Mouse (Mus musculus) adrenal gland, postnatal 25 days (tissue): ENCODE measurements around the gene Dmpk. TPM values are rescaled to one million over a fixed set of nuclear protein-coding genes. Genes with fewer than 3 reads are reported as not detected.

ENCODE experiments used
- DNase-seq: peaks from one replicate; pipeline ENCODE4 v3.0.0; 2021; ENCODE audit warnings: mixed read lengths
- total RNA-seq: library from RNA; stranded (reverse); gene quantifications from 2 replicates; pipeline ENCODE4 v1.2.3, GENCODE M21; 2021

Dmpk gene
- total RNA-seq, 1 experiment from 2014 or later, result 106 TPM

DNA sequence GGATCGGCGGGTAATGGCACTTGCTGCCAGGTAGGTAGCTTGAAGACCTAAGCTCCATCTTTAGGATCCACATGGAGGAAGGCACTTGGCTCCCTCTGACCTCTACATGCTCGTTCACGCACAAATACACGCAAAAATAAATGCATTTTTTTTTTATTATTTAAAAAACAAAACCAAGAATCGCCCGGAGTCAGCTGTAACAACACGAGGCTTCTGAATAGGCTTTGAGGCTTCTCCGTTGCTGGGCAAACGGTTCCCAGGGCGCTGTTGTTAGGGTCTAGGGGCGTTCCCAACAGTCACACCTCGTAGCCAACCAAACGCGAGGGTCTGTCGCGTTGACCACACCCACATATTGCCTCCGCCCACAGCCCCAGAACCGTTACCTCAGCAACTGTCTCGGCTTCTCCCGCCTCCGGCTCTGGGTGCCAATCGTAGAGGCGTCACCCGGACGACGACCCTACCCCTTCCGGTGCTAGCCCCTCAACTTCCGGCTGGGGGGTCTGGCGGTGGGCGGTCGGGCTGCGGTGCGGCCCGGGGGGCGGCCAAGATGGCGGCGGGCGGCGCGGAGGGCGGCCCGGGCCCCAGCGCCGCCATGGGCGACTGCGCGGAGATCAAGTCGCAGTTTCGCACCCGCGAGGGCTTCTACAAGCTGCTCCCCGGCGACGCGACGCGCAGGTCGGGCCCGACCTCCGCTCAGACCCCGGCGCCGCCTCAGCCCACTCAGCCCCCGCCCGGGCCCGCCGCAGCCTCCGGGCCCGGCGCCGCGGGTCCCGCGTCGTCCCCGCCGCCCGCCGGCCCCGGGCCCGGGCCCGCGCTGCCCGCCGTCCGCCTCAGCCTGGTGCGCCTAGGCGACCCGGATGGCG lies 7.7 kb upstream of the Dmpk start, which contains the start of gene Dmwd:
Gene Dmwd (plus strand): TSS at position 505 of the 863 bp plus-strand sequence.
- peak; percentile 94 for DNase-seq

DNA sequence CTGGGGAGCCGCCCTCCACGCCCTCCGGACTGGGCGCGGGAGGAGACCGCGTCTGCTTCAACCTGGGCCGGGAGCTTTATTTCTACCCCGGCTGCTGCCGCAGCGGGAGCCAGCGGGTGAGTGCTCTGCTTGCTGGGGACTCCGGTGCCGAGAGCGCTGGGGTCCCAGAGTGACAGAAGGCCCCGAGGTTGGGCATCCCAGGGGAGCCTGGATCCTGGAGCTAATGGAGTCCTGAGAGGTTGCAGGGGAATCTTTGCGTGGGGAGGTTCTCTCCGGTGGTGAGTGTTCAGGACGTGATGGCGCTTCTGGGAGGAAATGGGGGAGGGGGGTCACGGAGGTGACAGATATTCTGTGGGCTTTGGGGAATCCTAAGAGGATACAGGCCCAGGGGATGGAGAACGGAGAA lies 7.1 kb upstream of the Dmpk start:
- DNase-seq, result peak; percentile 26

- DNase-seq, result no peak
Observed at GRCm38 (mm10) chr7:19077761-19078160, 5.9 kb upstream of the Dmpk start.

DNA sequence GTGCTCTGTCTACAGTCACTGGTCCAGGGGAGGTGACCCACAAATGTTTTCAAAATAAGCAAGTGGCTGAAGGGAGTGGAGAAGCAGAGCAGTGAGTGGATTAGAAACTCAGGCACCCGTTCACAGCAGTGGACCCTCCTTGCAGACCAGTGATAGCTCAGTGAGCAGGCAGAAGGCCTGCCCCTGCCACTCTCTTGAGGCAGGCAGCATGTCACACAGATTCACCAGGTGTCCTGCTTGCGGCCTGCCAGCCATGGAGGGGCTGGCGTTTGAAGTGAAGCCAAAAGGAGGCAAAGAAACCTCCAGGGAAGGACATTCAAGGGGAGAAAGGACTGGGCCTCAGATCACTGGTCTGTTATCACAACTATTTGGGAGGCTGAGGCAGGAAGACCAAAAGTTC lies 4.9 kb upstream of the Dmpk start:
- DNase-seq, result no peak

- DNase-seq, result no peak
Observed at GRCm38 (mm10) chr7:19080451-19080950, 3.1 kb upstream of the Dmpk start.

DNA sequence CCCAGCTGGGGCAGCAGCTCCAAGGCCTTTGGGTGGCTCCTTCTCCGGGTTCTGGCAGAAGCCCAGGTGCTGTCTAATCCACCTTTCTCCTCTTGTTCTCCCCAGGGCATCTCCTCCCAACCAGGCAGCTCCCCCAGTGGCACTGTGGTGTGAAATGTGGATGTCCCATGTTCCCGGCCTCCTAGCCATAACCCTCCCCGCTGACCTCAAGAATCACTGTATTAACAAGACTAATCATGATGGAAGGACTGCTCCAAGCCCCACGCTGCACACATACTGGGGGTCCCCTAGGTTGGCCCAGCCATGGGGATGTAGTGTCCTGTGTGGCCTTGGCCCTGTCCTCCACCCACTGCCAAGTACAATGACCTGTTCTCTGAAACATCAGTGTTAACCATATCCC lies 1.5 kb upstream of the Dmpk start:
- no peak for DNase-seq

- peak; percentile 22 for DNase-seq
Observed at GRCm38 (mm10) chr7:19083096-19083495, 553 bp upstream of the Dmpk start.

DNA sequence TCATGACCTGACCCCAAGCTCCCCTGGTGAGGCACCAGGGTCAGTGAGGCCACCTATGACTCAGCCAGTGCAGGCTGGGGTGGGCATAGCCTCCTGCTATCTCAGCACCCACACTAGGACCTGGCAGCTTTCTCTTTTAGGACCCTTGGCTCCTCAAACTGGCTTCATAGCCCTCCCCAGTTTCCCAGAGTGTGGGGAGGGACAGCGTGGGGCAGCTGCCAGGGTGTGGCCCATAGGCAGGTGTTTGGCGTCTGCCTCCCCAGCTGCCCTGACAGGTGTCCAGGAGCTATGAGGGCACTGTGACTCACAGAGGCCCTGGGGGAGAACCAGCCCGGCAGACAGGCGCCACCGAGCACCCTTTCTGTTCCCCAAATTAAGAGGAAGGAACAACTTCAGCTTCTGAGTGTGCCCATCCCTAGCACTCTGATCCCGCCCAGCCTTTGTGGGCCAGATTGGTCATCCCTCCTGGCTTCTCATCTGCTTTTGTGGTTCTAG lies 675 bp downstream of the Dmpk start:
- DNase-seq, result peak; percentile 31

- DNase-seq, result peak; percentile 20
Observed at GRCm38 (mm10) chr7:19084921-19085473, 1.3 kb downstream of the Dmpk start.

- no peak for DNase-seq
Observed at GRCm38 (mm10) chr7:19085495-19085894, 1.8 kb downstream of the Dmpk start.

DNA sequence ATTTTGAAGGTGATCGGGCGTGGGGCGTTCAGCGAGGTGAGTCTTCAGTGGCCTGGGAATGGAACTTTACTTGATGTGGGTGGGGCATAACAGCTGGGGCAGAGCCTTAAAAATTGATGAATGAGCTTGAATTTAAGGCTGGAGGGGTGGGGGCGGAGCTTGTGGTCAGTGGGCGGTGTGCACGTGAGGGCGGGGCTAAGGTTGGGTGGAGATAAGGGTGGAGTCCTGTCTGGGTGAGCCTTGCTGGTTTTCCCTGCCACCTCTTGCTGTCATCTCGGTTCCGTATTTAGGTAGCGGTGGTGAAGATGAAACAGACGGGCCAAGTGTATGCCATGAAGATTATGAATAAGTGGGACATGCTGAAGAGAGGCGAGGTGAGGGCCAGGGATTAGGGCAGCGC lies 2.4 kb downstream of the Dmpk start:
- peak; percentile 81 for DNase-seq

- no peak for DNase-seq
Observed at GRCm38 (mm10) chr7:19086760-19087159, 3.1 kb downstream of the Dmpk start.

DNA sequence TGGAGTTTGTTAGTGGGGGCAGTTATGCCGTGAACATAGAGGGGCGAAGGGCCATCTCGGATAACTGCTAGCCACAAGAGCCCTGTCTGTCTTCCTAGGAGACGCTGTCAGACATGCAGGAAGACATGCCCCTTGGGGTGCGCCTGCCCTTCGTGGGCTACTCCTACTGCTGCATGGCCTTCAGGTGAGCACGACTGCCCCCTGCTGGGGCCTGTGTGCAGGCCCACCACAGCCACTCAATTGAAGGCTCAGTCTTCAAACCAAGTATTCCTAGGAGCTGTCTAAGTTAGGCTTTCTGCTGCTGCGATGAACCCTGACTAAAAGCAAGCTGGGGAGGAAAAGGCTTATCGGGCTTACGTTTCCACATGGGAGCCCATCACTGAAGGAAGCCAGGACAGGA lies 5.2 kb downstream of the Dmpk start:
- peak; percentile 70 for DNase-seq

GRCm38 (mm10) chr7:19091913-19092312 lies 8.3 kb downstream of the Dmpk start:
- DNase-seq, result no peak

- peak; percentile 66 for DNase-seq
Observed at GRCm38 (mm10) chr7:19092381-19093173, 8.9 kb downstream of the Dmpk start.

DNA sequence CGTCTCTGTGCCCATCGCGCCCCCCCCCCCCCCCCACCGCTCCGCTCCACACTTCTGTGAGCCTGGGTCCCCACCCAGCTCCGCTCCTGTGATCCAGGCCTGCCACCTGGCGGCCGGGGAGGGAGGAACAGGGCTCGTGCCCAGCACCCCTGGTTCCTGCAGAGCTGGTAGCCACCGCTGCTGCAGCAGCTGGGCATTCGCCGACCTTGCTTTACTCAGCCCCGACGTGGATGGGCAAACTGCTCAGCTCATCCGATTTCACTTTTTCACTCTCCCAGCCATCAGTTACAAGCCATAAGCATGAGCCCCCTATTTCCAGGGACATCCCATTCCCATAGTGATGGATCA lies 9.5 kb downstream of the Dmpk start:
- peak; percentile 89 for DNase-seq

DNA sequence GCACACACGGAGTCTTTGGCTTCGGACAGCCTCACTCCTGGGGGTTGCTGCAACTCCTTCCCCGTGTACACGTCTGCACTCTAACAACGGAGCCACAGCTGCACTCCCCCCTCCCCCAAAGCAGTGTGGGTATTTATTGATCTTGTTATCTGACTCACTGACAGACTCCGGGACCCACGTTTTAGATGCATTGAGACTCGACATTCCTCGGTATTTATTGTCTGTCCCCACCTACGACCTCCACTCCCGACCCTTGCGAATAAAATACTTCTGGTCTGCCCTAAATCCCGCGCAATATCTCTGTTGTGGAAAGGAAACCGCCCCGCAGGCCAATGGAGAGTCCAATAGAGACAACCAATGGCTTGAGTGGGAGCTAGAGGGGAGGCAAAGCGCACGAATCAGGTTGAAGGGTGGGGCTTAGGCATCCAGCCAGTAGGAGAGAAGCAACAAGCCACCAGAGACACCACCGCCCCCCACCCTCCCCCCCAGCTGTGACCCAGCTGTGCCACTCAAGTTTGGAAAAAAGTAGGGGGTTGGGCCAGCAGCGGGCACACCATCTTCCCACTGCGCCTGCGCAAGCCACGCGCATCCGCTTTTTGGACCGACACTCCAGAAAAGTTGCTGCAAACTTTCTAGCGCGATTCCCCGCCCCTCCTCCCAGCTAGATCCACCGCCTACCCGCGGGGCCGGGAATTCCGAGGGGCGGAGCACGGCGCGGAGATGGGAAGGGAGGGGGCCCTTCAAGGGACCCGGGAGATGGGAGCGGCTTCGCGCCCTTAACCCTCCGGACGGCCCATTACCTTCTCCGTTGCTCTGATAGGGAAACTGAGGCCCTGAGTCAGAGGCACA lies 10.1 kb downstream of the Dmpk start:
- peak; percentile 98 for DNase-seq

DNA sequence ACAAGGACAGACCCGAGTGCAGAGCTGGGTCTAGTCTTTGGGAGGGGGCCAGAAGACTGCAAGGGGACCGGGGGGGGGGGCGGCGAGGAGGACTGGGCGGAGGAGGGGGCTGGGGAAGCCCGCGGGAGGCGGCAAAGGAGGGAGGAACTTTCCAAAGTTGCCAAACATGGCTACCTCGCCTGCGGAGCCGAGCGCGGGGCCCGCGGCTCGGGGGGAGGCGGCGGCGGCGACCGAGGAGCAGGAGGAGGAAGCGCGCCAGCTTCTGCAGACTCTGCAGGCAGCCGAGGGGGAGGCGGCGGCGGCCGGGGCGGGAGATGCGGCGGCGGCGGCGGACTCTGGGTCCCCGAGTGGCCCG lies 10.8 kb downstream of the Dmpk start, which contains the start of gene Six5:
Gene Six5 (plus strand): TSS at position 124 of the 355 bp plus-strand sequence.
- DNase-seq, result peak; percentile 66

- peak; percentile 67 for DNase-seq
Observed at GRCm38 (mm10) chr7:19094826-19095750, 11.4 kb downstream of the Dmpk start.

DNA sequence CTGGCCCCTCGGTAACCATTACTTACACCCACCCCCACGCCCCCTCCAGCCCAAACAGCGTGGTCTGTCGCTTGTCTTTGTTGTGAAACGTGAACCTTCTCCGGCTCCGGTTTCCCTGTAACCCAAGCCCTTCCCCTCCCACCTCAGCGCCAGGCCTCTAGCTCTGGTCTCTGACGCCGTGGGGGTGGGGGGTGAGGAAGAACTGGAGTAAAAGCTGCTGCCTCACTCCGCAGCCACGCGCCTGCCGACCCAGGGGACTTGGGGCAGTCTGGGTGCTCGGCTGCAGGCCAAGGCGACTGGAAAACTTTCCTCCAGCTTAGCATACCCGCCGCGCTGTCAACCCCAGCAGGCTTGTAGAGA lies 12.1 kb downstream of the Dmpk start:
- peak; percentile 78 for DNase-seq
